Mouse (Mus musculus) forebrain, embryonic 15.5 days (tissue): Measurements from ENCODE around the gene Pcdh9. TPM values are rescaled to one million over a fixed set of nuclear protein-coding genes. Genes with fewer than 3 reads are reported as not detected.

Experiments
- ATAC-seq: fragments of 200-750 bp; cut with Nextera tagmentation; replicated peaks from 2 replicates; pipeline ENCODE4 v1.8.0; 2017; ENCODE audit warnings: mild to moderate bottlenecking, moderate TSS enrichment, moderate library complexity
- H3K27ac ChIP-seq: fragments of 300-500 bp; sonication (generic); replicated peaks from 2 replicates; pipeline ENCODE4 v1.5.1; 2015; ENCODE audit warnings: mild to moderate bottlenecking, inconsistent platforms
- H3K27me3 ChIP-seq: fragments of 300-500 bp; sonication (generic); 2 replicates; pipeline ENCODE4 v1.6.1; 2015; ENCODE audit warnings: inconsistent platforms
- H3K36me3 ChIP-seq: fragments of 300-500 bp; sonication (generic); 2 replicates; pipeline ENCODE4 v1.6.1; 2015; ENCODE audit warnings: mild to moderate bottlenecking, inconsistent platforms
- H3K4me1 ChIP-seq: fragments of 300-500 bp; sonication (generic); 2 replicates; pipeline ENCODE4 v1.6.1; 2015; ENCODE audit warnings: inconsistent platforms
- H3K4me2 ChIP-seq: fragments of 300-500 bp; sonication (generic); replicated peaks from 2 replicates; pipeline ENCODE4 v1.6.1; 2015; ENCODE audit warnings: mild to moderate bottlenecking, inconsistent platforms
- H3K4me3 ChIP-seq: fragments of 300-500 bp; sonication (generic); 2 replicates; pipeline ENCODE4 v1.5.1; 2015; ENCODE audit warnings: mild to moderate bottlenecking, inconsistent platforms
- H3K9ac ChIP-seq: fragments of 300-500 bp; sonication (generic); replicated peaks from 2 replicates; pipeline ENCODE4 v1.6.1; 2015; ENCODE audit warnings: mild to moderate bottlenecking, inconsistent platforms
- H3K9me3 ChIP-seq: fragments of 300-500 bp; sonication (generic); 2 replicates; pipeline ENCODE4 v1.6.1; 2016; ENCODE audit warnings: inconsistent platforms
- WGBS: fragments of 180-500 bp; shearing (Covaris S2); methylation state at CpG from one replicate; pipeline ENCODE4 v1.1.7; 2015; ENCODE audit warnings: mixed read lengths; 5-methylcytosine and 5-hydroxymethylcytosine counted together
- polyA plus RNA-seq: library from polyadenylated mRNA; unstranded; fragments of >200 nt; fragmentation: Nextera tagmentation; extraction: Ambion mirVana; gene quantifications from 2 replicates; pipeline ENCODE4 v1.2.1, GENCODE M21; 2015

The Pcdh9 gene
- polyA plus RNA-seq, 1 experiment from 2014 or later = 139 TPM

DNA sequence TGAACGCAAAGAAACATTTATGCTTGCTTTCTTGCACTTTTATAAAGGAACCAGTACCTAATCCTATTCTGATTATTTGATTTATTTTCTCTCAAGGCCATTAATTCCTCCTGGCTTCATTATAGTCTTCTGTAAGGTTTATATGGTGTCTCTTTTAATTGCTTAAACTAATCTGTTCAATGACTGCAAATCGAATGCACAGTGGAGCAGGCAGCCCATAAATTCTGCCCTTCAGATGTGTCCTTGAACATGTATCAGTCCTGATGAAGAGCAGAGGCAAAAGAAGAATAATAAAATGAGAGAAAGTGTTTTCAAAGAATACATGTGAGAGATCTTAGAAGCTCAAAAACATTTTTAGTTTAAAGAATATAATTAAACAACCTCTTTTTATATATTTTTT, 263.2 kb downstream of the Pcdh9 start:
- H3K4me3 ChIP-seq = no peak overlapping the region
- H3K36me3 ChIP-seq = no peaks in the 10 kb centered on the region
- ATAC-seq = no peak
- H3K4me1 ChIP-seq = no peaks in the 10 kb centered on the region
- no peak overlapping the region for H3K4me2 ChIP-seq
- H3K27me3 ChIP-seq = no peaks in the 10 kb centered on the region
- WGBS = 37% methylated on average over 2 of the region's 2 CpGs
- H3K27ac ChIP-seq = no peak overlapping the region
- H3K9ac ChIP-seq = no peak overlapping the region
- no peaks in the 10 kb centered on the region for H3K9me3 ChIP-seq

- Histone ChIP-seq H3K27me3 (no peaks in the 10 kb centered on the region), H3K27ac (no peak overlapping the region), H3K9ac (no peak overlapping the region), H3K4me1 (peaks cover 6% of the 10 kb centered on the region; the same call in 1 of the 2 replicates), H3K4me2 (no peak overlapping the region), H3K4me3 (no peak overlapping the region), H3K9me3 (no peaks in the 10 kb centered on the region), H3K36me3 (no peaks in the 10 kb centered on the region)
- no peak for ATAC-seq
- WGBS = 77% methylated on average over 1 of the region's 1 CpGs
These were observed 266.3 kb downstream of the Pcdh9 start for GRCm38 (mm10) chr14:93624144-93624543.

DNA sequence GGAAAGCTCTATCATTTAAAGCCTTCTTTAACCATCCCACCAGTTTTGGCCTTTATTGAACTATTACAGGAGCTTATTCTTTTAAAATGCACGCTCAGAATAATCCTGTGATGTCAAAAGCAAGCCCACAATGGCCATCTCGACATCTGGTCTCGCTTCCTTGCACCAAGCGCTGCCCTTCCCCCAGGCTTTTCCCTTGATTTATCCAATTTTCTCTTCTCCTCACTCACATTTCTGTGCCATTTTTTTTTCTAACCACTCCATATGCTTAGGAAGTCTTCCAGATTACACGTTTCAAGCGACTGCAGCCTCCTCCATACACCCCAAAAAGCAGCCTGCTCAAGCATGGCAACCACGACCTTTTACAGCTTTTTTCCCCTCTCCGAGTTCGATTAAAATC, 269.3 kb downstream of the Pcdh9 start:
- no peak for ATAC-seq
- peak overlapping the region; percentile 80 for H3K27ac ChIP-seq
- H3K4me2 ChIP-seq = no peak overlapping the region; the same call in 1 of the 2 replicates
- H3K36me3 ChIP-seq = no peaks in the 10 kb centered on the region
- H3K4me1 ChIP-seq = peaks cover 6% of the 10 kb centered on the region; the same call in 1 of the 2 replicates
- no peaks in the 10 kb centered on the region for H3K27me3 ChIP-seq
- 51% methylated on average over 9 of the region's 9 CpGs for WGBS
- no peak overlapping the region for H3K9ac ChIP-seq
- no peaks in the 10 kb centered on the region for H3K9me3 ChIP-seq
- H3K4me3 ChIP-seq = no peak overlapping the region

- H3K9me3 ChIP-seq = 0 out of 2 replicates have a peak, but pooled peaks cover 4% of the 10 kb centered on the region
- no peak for ATAC-seq
- no peak overlapping the region for H3K27ac ChIP-seq
- no peaks in the 10 kb centered on the region for H3K27me3 ChIP-seq
- no peak overlapping the region for H3K4me3 ChIP-seq
- no peaks in the 10 kb centered on the region for H3K4me1 ChIP-seq
- H3K4me2 ChIP-seq = no peak overlapping the region
- 90% methylated on average over 3 of the region's 3 CpGs for WGBS
- no peak overlapping the region for H3K9ac ChIP-seq
- H3K36me3 ChIP-seq = no peaks in the 10 kb centered on the region
These were observed 282.9 kb downstream of the Pcdh9 start for GRCm38 (mm10) chr14:93607546-93607945.

DNA sequence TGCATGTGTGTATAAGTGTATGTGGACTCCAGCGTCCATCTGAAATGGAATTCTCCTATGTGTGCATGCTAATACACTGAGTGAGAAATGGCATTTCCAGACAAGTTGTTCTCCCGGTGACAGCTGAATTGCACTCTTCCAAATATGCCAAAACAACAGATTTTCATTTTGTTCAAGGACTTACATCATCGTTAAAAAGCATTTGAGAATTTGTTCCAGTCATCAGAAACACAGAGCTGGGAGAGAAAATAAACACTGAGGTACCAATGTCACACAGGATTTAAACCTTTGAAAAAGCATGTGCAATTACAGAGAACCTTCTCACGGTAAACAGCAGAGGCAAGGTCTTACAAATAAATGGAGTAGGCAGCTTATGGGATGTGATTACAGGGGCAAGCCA, 290.5 kb downstream of the Pcdh9 start:
- H3K9me3 ChIP-seq = no peaks in the 10 kb centered on the region
- H3K27me3 ChIP-seq = no peaks in the 10 kb centered on the region
- no peak overlapping the region for H3K4me3 ChIP-seq
- H3K4me2 ChIP-seq = no peak overlapping the region
- H3K27ac ChIP-seq = peak overlapping the region; percentile 72
- H3K36me3 ChIP-seq = no peaks in the 10 kb centered on the region
- no peak overlapping the region for H3K9ac ChIP-seq
- peaks cover 4% of the 10 kb centered on the region; the same call in 1 of the 2 replicates for H3K4me1 ChIP-seq
- 20% methylated on average over 4 of the region's 4 CpGs for WGBS
- ATAC-seq = peak; percentile 83

- Histone ChIP-seq H3K4me3 (no peak overlapping the region), H3K4me1 (peaks cover 5% of the 10 kb centered on the region; the same call in 1 of the 2 replicates), H3K36me3 (no peaks in the 10 kb centered on the region), H3K27ac (peak overlapping the region; percentile 7; the same call in 1 of the 2 replicates), H3K4me2 (no peak overlapping the region), H3K9ac (no peak overlapping the region), H3K9me3 (no peaks in the 10 kb centered on the region), H3K27me3 (no peaks in the 10 kb centered on the region)
- WGBS = 10% methylated on average over 3 of the region's 3 CpGs
- ATAC-seq = peak; percentile 60
These were observed 305.0 kb downstream of the Pcdh9 start for GRCm38 (mm10) chr14:93585432-93586024.

- Histone ChIP-seq H3K9me3 (no peaks in the 10 kb centered on the region), H3K27me3 (no peaks in the 10 kb centered on the region), H3K36me3 (no peaks in the 10 kb centered on the region), H3K4me1 (no peaks in the 10 kb centered on the region), H3K4me3 (no peak overlapping the region), H3K27ac (no peak overlapping the region), H3K4me2 (no peak overlapping the region), H3K9ac (no peak overlapping the region)
- ATAC-seq = no peak
- WGBS = 77% methylated on average over 2 of the region's 2 CpGs
These were observed 326.1 kb downstream of the Pcdh9 start for GRCm38 (mm10) chr14:93564361-93564760.

- WGBS = 86% methylated on average over 1 of the region's 1 CpGs
- Histone ChIP-seq H3K4me2 (no peak overlapping the region), H3K9me3 (no peaks in the 10 kb centered on the region), H3K4me3 (no peak overlapping the region), H3K27me3 (no peaks in the 10 kb centered on the region), H3K36me3 (no peaks in the 10 kb centered on the region), H3K4me1 (no peaks in the 10 kb centered on the region), H3K27ac (no peak overlapping the region), H3K9ac (no peak overlapping the region)
- no peak for ATAC-seq
These were observed 328.9 kb downstream of the Pcdh9 start for GRCm38 (mm10) chr14:93561577-93561976.

- no peak overlapping the region for H3K27ac ChIP-seq
- ATAC-seq = no peak
- 36% methylated on average over 3 of the region's 3 CpGs for WGBS
These were observed 336.7 kb downstream of the Pcdh9 start for GRCm38 (mm10) chr14:93553771-93554170.

DNA sequence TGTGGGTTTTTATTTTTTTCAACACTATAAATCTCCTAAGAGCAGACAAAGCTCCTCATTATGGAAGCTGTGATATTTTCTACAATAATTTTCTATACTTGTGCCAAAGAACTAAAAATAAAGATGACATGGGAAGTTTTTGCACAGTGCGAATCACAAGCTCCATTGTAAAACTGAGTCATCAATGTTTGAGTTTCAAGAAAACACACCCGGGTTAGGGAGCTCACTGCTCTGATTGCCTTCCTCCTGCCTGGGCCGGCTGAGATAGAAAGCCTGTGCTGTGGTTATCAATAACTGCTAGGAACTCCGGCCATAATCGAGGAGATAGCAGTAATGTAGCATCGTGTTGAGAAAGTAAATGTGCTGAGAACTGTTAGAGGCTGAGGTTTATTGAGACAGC, 344.9 kb downstream of the Pcdh9 start:
- H3K27me3 ChIP-seq = no peaks in the 10 kb centered on the region
- no peaks in the 10 kb centered on the region for H3K36me3 ChIP-seq
- WGBS = 89% methylated on average over 6 of the region's 6 CpGs
- no peak overlapping the region for H3K9ac ChIP-seq
- H3K4me3 ChIP-seq = no peak overlapping the region
- H3K9me3 ChIP-seq = no peaks in the 10 kb centered on the region
- no peak for ATAC-seq
- H3K27ac ChIP-seq = no peak overlapping the region
- H3K4me1 ChIP-seq = peaks cover 7% of the 10 kb centered on the region; the same call in 1 of the 2 replicates
- H3K4me2 ChIP-seq = no peak overlapping the region

More at GRCm38 (mm10) chr14:93553771-93554170, 336.7 kb downstream of the Pcdh9 start:
- Histone ChIP-seq H3K4me1 (no peaks in the 10 kb centered on the region; the same call in 1 of the 2 replicates), H3K9ac (no peak overlapping the region), H3K27me3 (no peaks in the 10 kb centered on the region), H3K4me2 (no peak overlapping the region), H3K4me3 (no peak overlapping the region), H3K36me3 (no peaks in the 10 kb centered on the region), H3K9me3 (no peaks in the 10 kb centered on the region)

GRCm38 (mm10) chr14:93543970-93544627, 346.4 kb downstream of the Pcdh9 start:
- no peak overlapping the region for H3K4me3 ChIP-seq

GRCm38 (mm10) chr14:93543561-93543960, 346.9 kb downstream of the Pcdh9 start:
- no peak overlapping the region for H3K9ac ChIP-seq
- no peak overlapping the region for H3K4me2 ChIP-seq
- H3K9me3 ChIP-seq = no peaks in the 10 kb centered on the region
- no peaks in the 10 kb centered on the region for H3K36me3 ChIP-seq
- H3K4me3 ChIP-seq = no peak overlapping the region
- peak; percentile 61; the same call in 1 of the 2 replicates for ATAC-seq
- H3K4me1 ChIP-seq = peaks cover 7% of the 10 kb centered on the region; the same call in 1 of the 2 replicates
- H3K27me3 ChIP-seq = no peaks in the 10 kb centered on the region
- WGBS = 25% methylated on average over 3 of the region's 3 CpGs
- peak overlapping the region; percentile 46; the same call in 1 of the 2 replicates for H3K27ac ChIP-seq

More at GRCm38 (mm10) chr14:93543970-93544627, 346.4 kb downstream of the Pcdh9 start:
- H3K4me2 ChIP-seq = no peak overlapping the region
- ATAC-seq = 0 out of 2 replicates have a peak, but pooled peaks have one; percentile 58
- 46% methylated on average over 11 of the region's 11 CpGs for WGBS
- H3K9ac ChIP-seq = no peak overlapping the region
- no peaks in the 10 kb centered on the region for H3K9me3 ChIP-seq
- H3K36me3 ChIP-seq = no peaks in the 10 kb centered on the region
- no peaks in the 10 kb centered on the region for H3K27me3 ChIP-seq
- H3K27ac ChIP-seq = peak overlapping the region; percentile 46; the same call in 1 of the 2 replicates
- H3K4me1 ChIP-seq = peaks cover 7% of the 10 kb centered on the region; the same call in 1 of the 2 replicates
